Mouse (Mus musculus): ENCODE results near the gene Homer3.

DNA sequence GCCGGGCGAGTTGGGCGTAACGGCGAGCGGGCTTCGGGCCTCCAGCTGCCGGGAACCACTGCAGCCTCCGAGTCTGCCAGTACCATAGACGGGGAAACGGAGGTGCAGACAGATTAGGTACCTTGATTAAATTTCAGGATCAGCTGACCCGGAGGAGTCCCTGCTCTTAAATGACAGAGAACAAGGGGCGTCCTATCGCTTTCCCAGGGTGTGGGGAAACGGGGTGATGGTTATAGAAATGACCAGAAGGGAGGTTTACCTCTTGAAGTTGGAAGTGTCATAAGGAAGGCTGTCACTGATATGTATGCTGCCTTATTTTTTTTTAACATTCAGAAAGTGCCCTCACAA lies 47.9 kb upstream of the Homer3 start:
- TF ChIP-seq CTCF (IDR thresholded peaks at IDR 0.05; ENCODE audit: low read depth, low read length) (no peak), GATA1 (IDR thresholded peaks at IDR 0.05; ENCODE audit: borderline replicate concordance, low read length) (no peak), TAL1 (conservative IDR thresholded peaks at IDR 0.05; ENCODE audit: low read depth, low read length) (no peak)
